Mouse (Mus musculus) cerebellum, adult 2 months (tissue): ENCODE data around the gene Efcab6. TPM values are rescaled to one million over a fixed set of nuclear protein-coding genes. Genes with fewer than 3 reads are reported as not detected.

Experiments used
- DNase-seq, 2 experiments: peaks; one replicate each; pipeline ENCODE4 v3.0.0; 2021
- H3K27ac ChIP-seq: fragments of 200-500 bp; 2 replicates; pipeline ENCODE4 v1.5.1; 2012; ENCODE audit warnings: low read length, control low read depth, inconsistent platforms; ENCODE audit not compliant: insufficient read depth
- H3K27me3 ChIP-seq: fragments of 200-500 bp; 2 replicates; pipeline ENCODE4 v1.6.1; 2012; ENCODE audit warnings: inconsistent platforms, mild to moderate bottlenecking, low read length, moderate library complexity; ENCODE audit not compliant: control insufficient read depth, insufficient read depth
- H3K4me1 ChIP-seq: fragments of 200-500 bp; 2 replicates; pipeline ENCODE4 v1.6.1; 2011; ENCODE audit warnings: low read length; ENCODE audit not compliant: control insufficient read depth, insufficient read depth
- H3K4me3 ChIP-seq: fragments of 200-500 bp; replicated peaks from 2 replicates; pipeline ENCODE3; 2011; ENCODE audit warnings: mild to moderate bottlenecking, low read depth, low read length, control low read depth; ENCODE audit not compliant: insufficient read depth
- CTCF ChIP-seq: fragments of 200-500 bp; IDR thresholded peaks from 2 replicates; pipeline ENCODE4 v1.5.1; 2011; ENCODE audit warnings: low read depth, mild to moderate bottlenecking, control low read depth, low read length, moderate library complexity, borderline replicate concordance; ENCODE audit not compliant: insufficient read depth
- POLR2A ChIP-seq: fragments of 200-500 bp; IDR thresholded peaks from 2 replicates; pipeline ENCODE4 v1.6.1; 2011; ENCODE audit warnings: low read length, control low read depth, borderline replicate concordance; ENCODE audit not compliant: insufficient read depth
- WGBS: fragments of 180-500 bp; shearing (Covaris S2); methylation state at CpG from one replicate; pipeline ENCODE4 v1.1.7; 2018; 5-methylcytosine and 5-hydroxymethylcytosine counted together
- polyA plus RNA-seq: library from polyadenylated mRNA; depleted of rRNA; stranded (reverse); fragments of >200 nt; gene quantifications from 2 replicates; pipeline ENCODE4 v1.2.3, GENCODE M21; 2012

Gene Efcab6
- polyA plus RNA-seq, 1 experiment, result 0.70 TPM

- WGBS, result 82% methylated on average over 2 of the region's 2 CpGs
- no peak overlapping the region for H3K27ac ChIP-seq
- DNase-seq, result no peak
- H3K4me3 ChIP-seq, result no peak overlapping the region
- H3K27me3 ChIP-seq, result no peaks in the 10 kb centered on the region
- TF ChIP-seq POLR2A (no peak), CTCF (no peak)
- no peaks in the 10 kb centered on the region for H3K4me1 ChIP-seq
Observed at GRCm38 (mm10) chr15:83934816-83935215, 130.4 kb downstream of the Efcab6 start.

GRCm38 (mm10) chr15:83925338-83925737 is 139.8 kb downstream of the Efcab6 start:
- H3K27me3 ChIP-seq, result no peaks in the 10 kb centered on the region
- WGBS, result 22% methylated on average over 3 of the region's 3 CpGs
- no peak for DNase-seq

GRCm38 (mm10) chr15:83924656-83925055 is 140.5 kb downstream of the Efcab6 start:
- Histone ChIP-seq H3K4me3 (no peak overlapping the region), H3K27ac (no peak overlapping the region), H3K27me3 (no peaks in the 10 kb centered on the region), H3K4me1 (no peaks in the 10 kb centered on the region)
- WGBS, result 72% methylated on average over 4 of the region's 4 CpGs
- DNase-seq, result no peak
- TF ChIP-seq CTCF, result no peak
- no peak for TF ChIP-seq POLR2A

More at GRCm38 (mm10) chr15:83925338-83925737, 139.8 kb downstream of the Efcab6 start:
- TF ChIP-seq POLR2A (no peak), CTCF (no peak)
- no peak overlapping the region for H3K27ac ChIP-seq
- no peaks in the 10 kb centered on the region for H3K4me1 ChIP-seq
- H3K4me3 ChIP-seq, result no peak overlapping the region

- H3K27me3 ChIP-seq, result no peaks in the 10 kb centered on the region
- 94% methylated on average over 10 of the region's 10 CpGs for WGBS
- DNase-seq, result no peak
- H3K4me3 ChIP-seq, result no peak overlapping the region
- no peak overlapping the region for H3K27ac ChIP-seq
- no peaks in the 10 kb centered on the region for H3K4me1 ChIP-seq
- TF ChIP-seq CTCF, result no peak
- TF ChIP-seq POLR2A, result no peak
Observed at GRCm38 (mm10) chr15:83915376-83915775, 149.8 kb downstream of the Efcab6 start.

- no peak overlapping the region for H3K4me3 ChIP-seq
- TF ChIP-seq CTCF, result no peak
- H3K27me3 ChIP-seq, result no peaks in the 10 kb centered on the region
- H3K4me1 ChIP-seq, result no peaks in the 10 kb centered on the region
- no peak for DNase-seq
- 29% methylated on average over 14 of the region's 14 CpGs for WGBS
- no peak overlapping the region for H3K27ac ChIP-seq
Observed at GRCm38 (mm10) chr15:83913028-83913714, 152.0 kb downstream of the Efcab6 start.

GRCm38 (mm10) chr15:83906472-83906871 is 158.7 kb downstream of the Efcab6 start:
- Histone ChIP-seq H3K27me3 (no peaks in the 10 kb centered on the region), H3K4me3 (no peak overlapping the region), H3K27ac (no peak overlapping the region), H3K4me1 (peaks cover 3% of the 10 kb centered on the region; the same call in 1 of the 2 replicates)
- TF ChIP-seq POLR2A, result no peak
- no peak for TF ChIP-seq CTCF
- no peak for DNase-seq
- 69% methylated on average over 13 of the region's 13 CpGs for WGBS

- no peak overlapping the region for H3K4me3 ChIP-seq
- 0 out of 2 replicates have a peak, but pooled peaks cover 3% of the 10 kb centered on the region for H3K4me1 ChIP-seq
- no peak overlapping the region for H3K27ac ChIP-seq
- no peaks in the 10 kb centered on the region for H3K27me3 ChIP-seq
- TF ChIP-seq POLR2A, result no peak
- no peak for TF ChIP-seq CTCF
- no peak for DNase-seq
- WGBS, result 35% methylated on average over 9 of the region's 9 CpGs
Observed at GRCm38 (mm10) chr15:83897286-83897685, 167.9 kb downstream of the Efcab6 start.

- H3K4me3 ChIP-seq, result no peak overlapping the region
- 0 out of 2 replicates have a peak, but pooled peaks cover 3% of the 10 kb centered on the region for H3K4me1 ChIP-seq
- DNase-seq, result no peak
- H3K27me3 ChIP-seq, result no peaks in the 10 kb centered on the region
- 60% methylated on average over 9 of the region's 9 CpGs for WGBS
- TF ChIP-seq POLR2A (no peak), CTCF (no peak)
- H3K27ac ChIP-seq, result no peak overlapping the region
Observed at GRCm38 (mm10) chr15:83896011-83896410, 169.2 kb downstream of the Efcab6 start.
